Mouse (Mus musculus): Measurements from ENCODE around the gene Brinp3.
"Not testable (repeated sequence)": the region's sequence is repeated elsewhere in the genome, so short reads cannot be mapped to it uniquely, and the experiment has no call there.

Brinp3 gene

GRCm38 (mm10) chr1:146494681-146495331 is at the start of gene Brinp3:
Gene Brinp3, plus strand, starts transcription at chr1:146494760.
- DNase-seq, result no peak

GRCm38 (mm10) chr1:146494221-146494620 is 339 bp upstream of the Brinp3 start:
- DNase-seq, result no peak

- DNase-seq, result no peak
Observed at GRCm38 (mm10) chr1:146495386-146495785, 826 bp downstream of the Brinp3 start.

GRCm38 (mm10) chr1:146497381-146498081 is 3.0 kb downstream of the Brinp3 start:
- no peak for DNase-seq

GRCm38 (mm10) chr1:146498085-146498779 is 3.7 kb downstream of the Brinp3 start:
- DNase-seq, result no peak

- DNase-seq, result no peak
Observed at GRCm38 (mm10) chr1:146498780-146499114, 4.2 kb downstream of the Brinp3 start.

- DNase-seq, result no peak
Observed at GRCm38 (mm10) chr1:146515377-146515776, 20.8 kb downstream of the Brinp3 start.

- no peak for DNase-seq
Observed at GRCm38 (mm10) chr1:146523727-146524573, 29.4 kb downstream of the Brinp3 start.

- no peak for DNase-seq
Observed at GRCm38 (mm10) chr1:146528572-146528971, 34.0 kb downstream of the Brinp3 start.

GRCm38 (mm10) chr1:146546847-146547428 is 52.4 kb downstream of the Brinp3 start:
- DNase-seq, result no peak

- no peak for DNase-seq
Observed at GRCm38 (mm10) chr1:146556982-146557381, 62.4 kb downstream of the Brinp3 start.

- no peak for DNase-seq
Observed at GRCm38 (mm10) chr1:146562144-146562543, 67.6 kb downstream of the Brinp3 start.

GRCm38 (mm10) chr1:146584181-146584580 is 89.6 kb downstream of the Brinp3 start:
- DNase-seq, result no peak

- DNase-seq, result no peak
Observed at GRCm38 (mm10) chr1:146632895-146633294, 138.3 kb downstream of the Brinp3 start.

- DNase-seq, result no peak
Observed at GRCm38 (mm10) chr1:146657214-146657613, 162.7 kb downstream of the Brinp3 start.

GRCm38 (mm10) chr1:146700724-146701123 is 206.2 kb downstream of the Brinp3 start:
- no peak for DNase-seq

- no peak for DNase-seq
Observed at GRCm38 (mm10) chr1:146719556-146719955, 225.0 kb downstream of the Brinp3 start.

GRCm38 (mm10) chr1:146724784-146725513 is 230.4 kb downstream of the Brinp3 start:
- not testable (repeated sequence) for DNase-seq

GRCm38 (mm10) chr1:146751066-146751465 is 256.5 kb downstream of the Brinp3 start:
- DNase-seq, result no peak

- DNase-seq, result no peak
Observed at GRCm38 (mm10) chr1:146783259-146783658, 288.7 kb downstream of the Brinp3 start.

GRCm38 (mm10) chr1:146787236-146787635 is 292.7 kb downstream of the Brinp3 start:
- no peak for DNase-seq

GRCm38 (mm10) chr1:146792826-146793225 is 298.3 kb downstream of the Brinp3 start:
- no peak for DNase-seq
